Mouse (Mus musculus): Measurements from ENCODE around the gene Khk. TPM values are rescaled to one million over a fixed set of nuclear protein-coding genes. Genes with fewer than 3 reads are reported as not detected.

Gene Khk
- total and polyA plus RNA-seq, 3 experiments: 20.2 to 43.4 (median 29.8) TPM

- peaks cover 17% of the 10 kb centered on the region for H3K36me3 ChIP-seq (replicated peaks)
- TF ChIP-seq GATA2 (IDR thresholded peaks at IDR 0.05; ENCODE audit: borderline replicate concordance, low read depth, low read length): no peak
- no peak for TF ChIP-seq POLR2AphosphoS5 (IDR thresholded peaks at IDR 0.05; ENCODE audit: insufficient replicate concordance, low read depth, low read length)
- no peak for TF ChIP-seq CTCF (IDR thresholded peaks at IDR 0.05; ENCODE audit: low read depth, low read length)
- no peak for DNase-seq (ENCODE audit: low spot score)
- peaks cover 50% of the 10 kb centered on the region for H3K4me1 ChIP-seq (ENCODE audit: insufficient read depth, low read depth, low read length)
- H3K4me3 ChIP-seq (ENCODE audit: low read depth, low read length): peak overlapping the region; percentile 78
- H3K9me3 ChIP-seq (replicated peaks): no peaks in the 10 kb centered on the region
- ATAC-seq (ENCODE audit: extremely low read depth, insufficient number of reproducible peaks, low FRiP score, poor library complexity, severe bottlenecking): no peak
- H3K27me3 ChIP-seq (ENCODE audit: insufficient read depth, low read length): peaks cover 41% of the 10 kb centered on the region
Observed at GRCm38 (mm10) chr5:30920621-30921020, 610 bp upstream of the Khk start.

GRCm38 (mm10) chr5:30922581-30923041 is 1.4 kb downstream of the Khk start:
- Histone ChIP-seq H3K4me1 (ENCODE audit: insufficient read depth, low read depth, low read length) (peaks cover 36% of the 10 kb centered on the region), H3K4me3 (ENCODE audit: low read depth, low read length) (peak overlapping the region; percentile 78; the same call in 1 of the 2 replicates), H3K9me3 (replicated peaks) (no peaks in the 10 kb centered on the region), H3K36me3 (replicated peaks) (peaks cover 25% of the 10 kb centered on the region), H3K27me3 (ENCODE audit: insufficient read depth, low read length) (peaks cover 31% of the 10 kb centered on the region)
- no peak for DNase-seq (ENCODE audit: low spot score)
- ATAC-seq (ENCODE audit: extremely low read depth, insufficient number of reproducible peaks, low FRiP score, poor library complexity, severe bottlenecking): no peak
- TF ChIP-seq TAL1 (conservative IDR thresholded peaks at IDR 0.05; ENCODE audit: low read depth, low read length) (no peak), CTCF (IDR thresholded peaks at IDR 0.05; ENCODE audit: low read depth, low read length) (no peak), POLR2AphosphoS5 (IDR thresholded peaks at IDR 0.05; ENCODE audit: insufficient replicate concordance, low read depth, low read length) (no peak), GATA1 (IDR thresholded peaks at IDR 0.05; ENCODE audit: borderline replicate concordance, low read length) (no peak), GATA2 (IDR thresholded peaks at IDR 0.05; ENCODE audit: borderline replicate concordance, low read depth, low read length) (no peak)

- Histone ChIP-seq H3K36me3 (replicated peaks) (peaks cover 25% of the 10 kb centered on the region), H3K9me3 (replicated peaks) (no peaks in the 10 kb centered on the region), H3K4me1 (ENCODE audit: insufficient read depth, low read depth, low read length) (peaks cover 36% of the 10 kb centered on the region), H3K4me3 (ENCODE audit: low read depth, low read length) (no peak overlapping the region; the same call in 1 of the 2 replicates), H3K27me3 (ENCODE audit: insufficient read depth, low read length) (peaks cover 26% of the 10 kb centered on the region)
- no peak for ATAC-seq (ENCODE audit: extremely low read depth, insufficient number of reproducible peaks, low FRiP score, poor library complexity, severe bottlenecking)
- TF ChIP-seq GATA2 (IDR thresholded peaks at IDR 0.05; ENCODE audit: borderline replicate concordance, low read depth, low read length): no peak
- TF ChIP-seq TAL1 (conservative IDR thresholded peaks at IDR 0.05; ENCODE audit: low read depth, low read length): no peak
- TF ChIP-seq CTCF (IDR thresholded peaks at IDR 0.05; ENCODE audit: low read depth, low read length): no peak
- DNase-seq (ENCODE audit: low spot score): no peak
Observed at GRCm38 (mm10) chr5:30923119-30923518, 1.9 kb downstream of the Khk start.

GRCm38 (mm10) chr5:30924614-30925013 is 3.4 kb downstream of the Khk start:
- peaks cover 25% of the 10 kb centered on the region for H3K36me3 ChIP-seq (replicated peaks)
- DNase-seq (ENCODE audit: low spot score) (no peak), ATAC-seq (ENCODE audit: extremely low read depth, insufficient number of reproducible peaks, low FRiP score, poor library complexity, severe bottlenecking) (no peak)
- peaks cover 13% of the 10 kb centered on the region for H3K27me3 ChIP-seq (ENCODE audit: insufficient read depth, low read length)
- no peaks in the 10 kb centered on the region for H3K9me3 ChIP-seq (replicated peaks)
- peaks cover 28% of the 10 kb centered on the region for H3K4me1 ChIP-seq (ENCODE audit: insufficient read depth, low read depth, low read length)
- TF ChIP-seq GATA1 (IDR thresholded peaks at IDR 0.05; ENCODE audit: borderline replicate concordance, low read length): no peak
- no peak overlapping the region for H3K4me3 ChIP-seq (ENCODE audit: low read depth, low read length)

- Histone ChIP-seq H3K4me1 (ENCODE audit: insufficient read depth, low read depth, low read length) (peaks cover 26% of the 10 kb centered on the region), H3K36me3 (replicated peaks) (peaks cover 25% of the 10 kb centered on the region), H3K4me3 (ENCODE audit: low read depth, low read length) (no peak overlapping the region), H3K9me3 (replicated peaks) (no peaks in the 10 kb centered on the region), H3K27me3 (ENCODE audit: insufficient read depth, low read length) (peaks cover 9% of the 10 kb centered on the region)
- ATAC-seq (ENCODE audit: extremely low read depth, insufficient number of reproducible peaks, low FRiP score, poor library complexity, severe bottlenecking): no peak
- TF ChIP-seq GATA2 (IDR thresholded peaks at IDR 0.05; ENCODE audit: borderline replicate concordance, low read depth, low read length) (no peak), CTCF (IDR thresholded peaks at IDR 0.05; ENCODE audit: low read depth, low read length) (no peak), POLR2AphosphoS5 (IDR thresholded peaks at IDR 0.05; ENCODE audit: insufficient replicate concordance, low read depth, low read length) (no peak), GATA1 (IDR thresholded peaks at IDR 0.05; ENCODE audit: borderline replicate concordance, low read length) (no peak), TAL1 (conservative IDR thresholded peaks at IDR 0.05; ENCODE audit: low read depth, low read length) (no peak)
- DNase-seq (ENCODE audit: low spot score): no peak
Observed at GRCm38 (mm10) chr5:30925217-30925616, 4.0 kb downstream of the Khk start.

- Histone ChIP-seq H3K27me3 (ENCODE audit: insufficient read depth, low read length) (peaks cover 8% of the 10 kb centered on the region; the same call in 1 of the 2 replicates), H3K4me3 (ENCODE audit: low read depth, low read length) (no peak overlapping the region), H3K36me3 (replicated peaks) (peaks cover 29% of the 10 kb centered on the region), H3K4me1 (ENCODE audit: insufficient read depth, low read depth, low read length) (peaks cover 17% of the 10 kb centered on the region), H3K9me3 (replicated peaks) (no peaks in the 10 kb centered on the region)
- no peak for TF ChIP-seq CTCF (IDR thresholded peaks at IDR 0.05; ENCODE audit: low read depth, low read length)
- no peak for TF ChIP-seq TAL1 (conservative IDR thresholded peaks at IDR 0.05; ENCODE audit: low read depth, low read length)
- DNase-seq (ENCODE audit: low spot score): no peak
- no peak for ATAC-seq (ENCODE audit: extremely low read depth, insufficient number of reproducible peaks, low FRiP score, poor library complexity, severe bottlenecking)
Observed at GRCm38 (mm10) chr5:30926073-30926472, 4.8 kb downstream of the Khk start.

- Histone ChIP-seq H3K4me3 (ENCODE audit: low read depth, low read length) (no peak overlapping the region), H3K27me3 (ENCODE audit: insufficient read depth, low read length) (peaks cover 11% of the 10 kb centered on the region; the same call in 1 of the 2 replicates), H3K4me1 (ENCODE audit: insufficient read depth, low read depth, low read length) (peaks cover 2% of the 10 kb centered on the region), H3K9me3 (replicated peaks) (no peaks in the 10 kb centered on the region), H3K36me3 (replicated peaks) (peaks cover 29% of the 10 kb centered on the region)
- no peak for ATAC-seq (ENCODE audit: extremely low read depth, insufficient number of reproducible peaks, low FRiP score, poor library complexity, severe bottlenecking)
- TF ChIP-seq GATA1 (IDR thresholded peaks at IDR 0.05; ENCODE audit: borderline replicate concordance, low read length) (no peak), GATA2 (IDR thresholded peaks at IDR 0.05; ENCODE audit: borderline replicate concordance, low read depth, low read length) (no peak)
- no peak for DNase-seq (ENCODE audit: low spot score)
Observed at GRCm38 (mm10) chr5:30927945-30928529, 6.8 kb downstream of the Khk start.
